ENCODE assay signal across 21 mouse cellular contexts in the genomic region with DNA sequence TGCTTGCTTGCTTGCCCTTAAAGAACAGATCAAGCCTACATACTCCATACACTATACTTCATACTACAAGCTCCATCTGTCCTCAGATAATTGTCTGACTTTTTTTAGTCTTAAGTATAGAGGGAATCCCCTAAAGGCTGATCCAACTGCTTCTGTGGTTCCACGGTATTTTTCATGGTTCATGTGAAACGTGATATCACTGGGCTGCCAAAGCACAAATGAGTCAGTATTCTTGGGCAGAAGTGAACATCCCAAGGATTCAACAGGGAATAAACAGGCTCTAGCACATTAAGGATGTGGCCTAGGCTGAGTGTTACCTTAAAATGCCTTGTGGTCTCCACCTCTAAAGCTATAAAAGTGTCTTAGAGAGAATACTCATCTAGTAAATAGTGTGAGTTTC. TPM values are rescaled to one million over a fixed set of nuclear protein-coding genes. Genes with fewer than 3 reads are reported as not detected.
"Had no signal": no experiment of that assay in that cellular context is flagged by ENCODE, and none has a peak within 500 bp of the region (broad histone marks: within the 10 kb centered on the region; RNA-seq: fewer than 3 reads in every experiment).

No protein-coding gene starts in this region.

- H3K4me2 ChIP-seq: kidney, embryonic 15.5 days; lung, embryonic 15.5 days; midbrain, embryonic 13.5 days; stomach, embryonic 15.5 days had no signal

- H3K4me3 ChIP-seq: kidney, embryonic 15.5 days; left cerebral cortex, adult 2 months; lung, embryonic 15.5 days; megakaryocyte, embryonic 14.5 days; midbrain, embryonic 10.5 days; midbrain, embryonic 13.5 days; stomach, embryonic 15.5 days had no signal

- DNase-seq: kidney, adult 8-10 months; kidney, postnatal 10 days; kidney, postnatal 36 days; layer of hippocampus, postnatal 36 days; liver, postnatal 0 days; lung, postnatal 10 days; lung, postnatal 36 days; retina, postnatal 1 day; right cerebral cortex, postnatal 25 days; spleen, adult 18-20 months; thymus, postnatal 25 days had no signal

- H3K36me3 ChIP-seq: kidney, embryonic 15.5 days; lung, embryonic 15.5 days; midbrain, embryonic 10.5 days; midbrain, embryonic 13.5 days; stomach, embryonic 15.5 days had no signal

- H3K27me3 ChIP-seq: kidney, embryonic 15.5 days; lung, embryonic 15.5 days; megakaryocyte, embryonic 14.5 days; midbrain, embryonic 13.5 days; stomach, embryonic 15.5 days had no signal

- H3K9ac ChIP-seq: kidney, embryonic 15.5 days; liver, embryonic 14.5 days; liver, postnatal 0 days; lung, embryonic 15.5 days; midbrain, embryonic 13.5 days; stomach, embryonic 15.5 days had no signal

- H3K27ac ChIP-seq: kidney, embryonic 15.5 days; left cerebral cortex, adult 2 months; liver, embryonic 14.5 days; lung, embryonic 15.5 days; midbrain, embryonic 10.5 days; midbrain, embryonic 13.5 days; stomach, embryonic 15.5 days had no signal

- H3K9me3 ChIP-seq: kidney, embryonic 15.5 days; lung, embryonic 15.5 days; midbrain, embryonic 10.5 days; midbrain, embryonic 13.5 days; stomach, embryonic 15.5 days had no signal

- ATAC-seq: liver, postnatal 0 days; midbrain, embryonic 13.5 days; midbrain, embryonic 16.5 days had no signal

- H3K4me1 ChIP-seq: kidney, embryonic 15.5 days; lung, embryonic 15.5 days; megakaryocyte, embryonic 14.5 days; midbrain, embryonic 10.5 days; midbrain, embryonic 13.5 days; stomach, embryonic 15.5 days had no signal

RNA-seq across cellular contexts. Expression of a gene that starts 45.0 kb away (rescaled TPM):
- polyA plus RNA-seq: liver, adult 2 months; liver, embryonic 14.5 days; liver, postnatal 0 days had no signal
